ENCODE assay signal across 8 mouse cellular contexts in the genomic region with DNA sequence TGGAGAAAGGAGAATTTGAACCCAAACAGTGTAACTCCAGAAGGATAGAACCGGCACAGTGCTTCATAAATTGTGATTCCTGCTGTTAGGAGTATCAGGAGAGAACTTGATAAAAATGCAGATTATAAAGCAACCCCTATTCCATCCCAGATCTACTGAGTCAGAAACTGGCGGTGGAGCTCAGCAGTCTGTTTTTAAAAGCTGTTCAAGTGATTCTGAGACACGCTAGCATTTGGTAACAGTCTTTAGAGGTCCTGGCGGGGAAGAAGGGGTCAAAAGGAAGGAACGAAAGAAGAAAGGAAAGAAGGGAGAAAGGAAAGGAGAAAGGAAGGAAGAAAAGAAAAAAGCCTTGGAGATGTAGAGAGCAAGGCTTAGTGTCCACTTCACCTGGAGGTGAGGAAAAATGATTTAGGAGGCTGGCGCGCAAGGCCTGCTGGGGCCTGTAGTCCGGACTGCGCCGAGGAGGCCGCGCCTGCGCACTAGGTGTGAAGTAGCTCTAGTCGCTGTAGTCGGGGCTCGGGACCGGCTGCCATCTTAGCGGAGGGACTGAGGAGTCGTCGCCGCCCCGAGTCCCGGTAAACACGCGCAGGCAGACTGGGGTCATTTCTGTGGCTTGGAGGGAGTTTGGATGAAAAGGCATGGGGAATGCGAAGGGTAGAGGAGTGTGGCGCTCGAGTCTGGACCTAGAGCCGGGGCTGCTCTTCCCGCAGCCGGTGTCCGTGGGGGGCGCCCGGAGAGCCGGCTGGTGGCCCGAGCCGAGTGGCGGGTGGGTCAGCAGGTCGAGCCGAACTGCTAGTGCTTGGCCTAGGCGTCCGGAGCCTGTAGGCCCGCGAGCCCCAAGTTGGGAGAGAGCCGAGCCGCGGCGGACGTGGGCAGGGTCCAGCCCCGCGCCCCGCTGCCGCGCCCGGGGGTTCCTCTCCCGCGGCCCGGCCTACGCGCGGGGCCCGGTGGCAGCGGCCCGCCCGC. TPM values are rescaled to one million over a fixed set of nuclear protein-coding genes. Genes with fewer than 3 reads are reported as not detected.
DNase-seq lines count a peak whose midpoint lies in the region; ATAC-seq and TF ChIP-seq lines count a peak whose summit lies in the region.

A gene (plus strand): TSS at position 499 of the 966 bp plus-strand sequence.

- 3% methylated on average over 41 of the region's 65 CpGs for WGBS in forebrain, embryonic 15.5 days
- WGBS in lung, adult 2 months, result 3% methylated on average over 64 of the region's 65 CpGs

- H3K4me3 ChIP-seq in ES-E14 (ENCODE audit: insufficient read depth in 1 of 2, low read depth in 1 of 2, low read length in 2 of 2, poor library complexity in 1 of 2, severe bottlenecking in 1 of 2), result peak within 1 kb of the TSS; percentile 94 to 99
- peak within 1 kb of the TSS; percentile 94 for H3K4me3 ChIP-seq in forebrain, embryonic 15.5 days
- peak within 1 kb of the TSS; percentile 88 for H3K4me3 ChIP-seq in lung, adult 2 months (replicated peaks; ENCODE audit: extremely low read depth, low read depth, low read length)

- no peaks in the 10 kb centered on the region; the same call in 1 of the 2 replicates for H3K36me3 ChIP-seq in ES-E14 (ENCODE audit: control insufficient read depth, insufficient read depth, low read length, poor library complexity, severe bottlenecking)
- H3K36me3 ChIP-seq in forebrain, embryonic 15.5 days, result peaks cover 5% of the 10 kb centered on the region

- peak; percentile 90 for DNase-seq in ES-E14 (ENCODE audit: low read depth, low spot score)
- peak; percentile 94 for DNase-seq in cerebellum, adult 11-12 months
- peak; percentile 84 for DNase-seq in heart, postnatal 25 days (ENCODE audit: low spot score)
- DNase-seq in layer of hippocampus, adult 18-20 months (ENCODE audit: low spot score in 2 of 2), result peak; percentile 89 to 93
- DNase-seq in lung, adult 2 months, result peak; percentile 88
- DNase-seq in thymus, adult 18-20 months, result peak; percentile 86 to 89

- no peaks in the 10 kb centered on the region for H3K27me3 ChIP-seq in forebrain, embryonic 15.5 days

- peaks cover 2 to 3% of the 10 kb centered on the region in 2 experiments; a peak in 1 of 4 replicates for H3K4me1 ChIP-seq in ES-E14 (ENCODE audit: control insufficient read depth in 2 of 2, insufficient read depth in 2 of 2, low read length in 2 of 2, poor library complexity in 1 of 2)
- H3K4me1 ChIP-seq in forebrain, embryonic 15.5 days, result peaks cover 25% of the 10 kb centered on the region
- peaks cover 21% of the 10 kb centered on the region for H3K4me1 ChIP-seq in lung, adult 2 months (ENCODE audit: control insufficient read depth, insufficient read depth, low read length)

- TF ChIP-seq CTCF in lung, adult 2 months (IDR thresholded peaks at IDR 0.05; ENCODE audit: insufficient read depth, low read length), result no peak

- H3K9me3 ChIP-seq in ES-E14 (ENCODE audit: control insufficient read depth, insufficient read depth, low read depth, low read length), result no peaks in the 10 kb centered on the region
- no peaks in the 10 kb centered on the region for H3K9me3 ChIP-seq in forebrain, embryonic 15.5 days

- ATAC-seq in forebrain, embryonic 15.5 days (replicated peaks), result peak; percentile 99
- peak; percentile 94 for ATAC-seq in neutrophil, adult 5-6 weeks (ENCODE audit: extremely low read depth, insufficient number of reproducible peaks, low FRiP score, poor library complexity, severe bottlenecking)

- TF ChIP-seq POLR2A in lung, adult 2 months (IDR thresholded peaks at IDR 0.05; ENCODE audit: borderline replicate concordance, extremely low read depth, low read depth, low read length), result peak; percentile 92; the same call in 1 of the 2 replicates

- H3K4me2 ChIP-seq in forebrain, embryonic 15.5 days (replicated peaks), result peak within 1 kb of the TSS; percentile 67

- intact Hi-C loops in heart, postnatal 25 days (cut with DNase I), result loop anchor here (5.0 kb wide), 1 partner anchor 61 kb away; a partner anchor contains a TSS

- H3K9ac ChIP-seq in ES-E14 (ENCODE audit: insufficient read depth, low read depth, low read length, poor library complexity, severe bottlenecking), result peak within 1 kb of the TSS; percentile 99
- H3K9ac ChIP-seq in forebrain, embryonic 15.5 days (replicated peaks), result peak within 1 kb of the TSS; percentile 97

- peak within 1 kb of the TSS; percentile 73; the same call in 1 of the 2 replicates for H3K27ac ChIP-seq in ES-E14 (ENCODE audit: insufficient read depth, low read depth, low read length, poor library complexity, severe bottlenecking)
- peak within 1 kb of the TSS; percentile 90 for H3K27ac ChIP-seq in forebrain, embryonic 15.5 days (replicated peaks)

- in situ Hi-C loops in ES-E14 (cut with MboI; ENCODE audit: low sequenced_read_pairs in 2 of 2, unreplicated experiment in 2 of 2), result no loop called here

TF ChIP-seq in ES-E14, 5 proteins besides CTCF, POLR2A, EP300 and RAD21:
- TF ChIP-seq CHD2 (IDR thresholded peaks at IDR 0.05; ENCODE audit: low read depth, low read length) (no peak), HCFC1 (IDR thresholded peaks at IDR 0.05; ENCODE audit: borderline replicate concordance, insufficient read depth, low read length) (peak; percentile 87), ZC3H11A (IDR thresholded peaks at IDR 0.05; ENCODE audit: borderline replicate concordance, low read depth, low read length) (no peak)
TF ChIP-seq in ES-E14: peak in this region for 1.

RNA-seq across cellular contexts. Expression of the gene that starts here (rescaled TPM):
- total RNA-seq in ES-E14 (2012; rRNA removed), result 35.4 and 38.7 TPM in 2 replicates
- 48.8 and 49.8 TPM in 2 replicates for polyA plus RNA-seq in forebrain, embryonic 15.5 days (2015; fragmentation: Nextera tagmentation; extraction: Ambion mirVana)
- 10 to 100 TPM; 28.7 to 30.3 TPM for total RNA-seq in heart, postnatal 25 days (2021)
- total RNA-seq in layer of hippocampus, adult 18-20 months (2021), result 10 to 100 TPM; 57.7 to 57.9 TPM
- polyA plus RNA-seq in lung, adult 2 months (2012; rRNA removed), result 7.5 and 12.0 TPM in 2 replicates
- 134 and 145 TPM in 2 replicates for total RNA-seq in neutrophil, adult 5-6 weeks (2017)

Comparison
In these comparisons a context has a peak if more than half of its experiments do, and no peak if none do; other contexts are left out.
1. Peak in every context shown above with its lines: DNase-seq, ATAC-seq, H3K4me3 ChIP-seq and H3K27ac ChIP-seq.